Mouse (Mus musculus) C2C12 (cell line): Measurements from ENCODE around the gene Cdh24. TPM values are rescaled to one million over a fixed set of nuclear protein-coding genes. Genes with fewer than 3 reads are reported as not detected.

ENCODE experiments used
- H3K27me3 ChIP-seq: one replicate; pipeline ENCODE4 v1.6.1; 2011; ENCODE audit not compliant: control insufficient read depth, insufficient read depth, insufficient read length
- H3K36me3 ChIP-seq: one replicate; pipeline ENCODE4 v1.6.1; 2011; ENCODE audit not compliant: control insufficient read depth, insufficient read depth
- H3K4me3 ChIP-seq: one replicate; pipeline ENCODE4 v1.5.1; 2011; ENCODE audit warnings: mild to moderate bottlenecking, control low read depth; ENCODE audit not compliant: poor library complexity, insufficient read depth, severe bottlenecking
- H3K79me2 ChIP-seq: one replicate; pipeline ENCODE4 v1.6.1; 2011; ENCODE audit not compliant: control insufficient read depth, insufficient read depth
- H3K79me3 ChIP-seq: one replicate; pipeline ENCODE4 v1.6.1; 2011; ENCODE audit warnings: low read depth, control low read depth
- H3ac ChIP-seq: one replicate; pipeline ENCODE3; 2011; ENCODE audit warnings: low read depth; ENCODE audit not compliant: control insufficient read depth, insufficient read length
- CEBPB ChIP-seq: IDR thresholded peaks from one replicate; pipeline ENCODE4 v1.6.1; 2011; ENCODE audit warnings: low read depth, mild to moderate bottlenecking, control low read depth, moderate library complexity
- CTCF ChIP-seq: IDR thresholded peaks from one replicate; pipeline ENCODE4 v1.5.1; 2011; ENCODE audit not compliant: control insufficient read depth, insufficient read depth, insufficient read length
- FOSL1 ChIP-seq: IDR thresholded peaks from one replicate; pipeline ENCODE4 v1.8.0; 2011; ENCODE audit warnings: mild to moderate bottlenecking, low read length; ENCODE audit not compliant: poor library complexity, insufficient read depth, severe bottlenecking
- MAX ChIP-seq: IDR thresholded peaks from one replicate; pipeline ENCODE4 v1.6.1; 2011; ENCODE audit warnings: mild to moderate bottlenecking, control low read depth
- MYOD1 ChIP-seq: IDR thresholded peaks from one replicate; pipeline ENCODE4 v1.6.1; 2011; ENCODE audit warnings: low read depth; ENCODE audit not compliant: control insufficient read depth, insufficient read length
- MYOG ChIP-seq: IDR thresholded peaks from one replicate; pipeline ENCODE4 v1.6.1; 2011; ENCODE audit not compliant: control insufficient read depth, insufficient read length; ENCODE audit errors: extremely low read depth
- USF1 ChIP-seq: IDR thresholded peaks from one replicate; pipeline ENCODE4 v1.6.1; 2011; ENCODE audit warnings: low read depth, mild to moderate bottlenecking, control low read depth, moderate library complexity
- polyA plus RNA-seq: library from polyadenylated mRNA; unstranded; fragments of >200 nt; fragmentation: generic; extraction: Trizol; gene quantifications from one replicate; pipeline ENCODE4 v1.2.1, GENCODE M21; 2012; ENCODE audit warnings: missing spikeins

Cdh24 gene
- polyA plus RNA-seq, 1 experiment: 4.6 TPM

GRCm38 (mm10) chr14:54640121-54640520 is 1.0 kb downstream of the Cdh24 start:
- TF ChIP-seq FOSL1: no peak
- TF ChIP-seq MYOG: no peak
- no peak for TF ChIP-seq CEBPB
- TF ChIP-seq USF1: no peak
- TF ChIP-seq CTCF: no peak
- no peak for TF ChIP-seq MYOD1
- no peak for TF ChIP-seq MAX
- Histone ChIP-seq H3K36me3 (peaks cover 30% of the 10 kb centered on the region), H3K4me3 (no peak overlapping the region), H3K27me3 (no peaks in the 10 kb centered on the region), H3ac (no peak overlapping the region), H3K79me3 (no peaks in the 10 kb centered on the region), H3K79me2 (no peaks in the 10 kb centered on the region)

GRCm38 (mm10) chr14:54638210-54638609 is 3.0 kb downstream of the Cdh24 start:
- Histone ChIP-seq H3K4me3 (no peak overlapping the region), H3ac (no peak overlapping the region), H3K79me2 (no peaks in the 10 kb centered on the region), H3K27me3 (no peaks in the 10 kb centered on the region), H3K36me3 (peaks cover 11% of the 10 kb centered on the region), H3K79me3 (no peaks in the 10 kb centered on the region)
- TF ChIP-seq FOSL1: no peak
- no peak for TF ChIP-seq MYOD1
- TF ChIP-seq CTCF: no peak
- no peak for TF ChIP-seq MYOG
- no peak for TF ChIP-seq CEBPB
- TF ChIP-seq MAX: no peak
- no peak for TF ChIP-seq USF1

GRCm38 (mm10) chr14:54636954-54637353 is 4.2 kb downstream of the Cdh24 start:
- H3K36me3 ChIP-seq: no peaks in the 10 kb centered on the region
- H3K79me3 ChIP-seq: no peaks in the 10 kb centered on the region
- TF ChIP-seq FOSL1 (no peak), CTCF (peak; percentile 31), CEBPB (no peak), MYOG (no peak), USF1 (no peak)
- no peaks in the 10 kb centered on the region for H3K27me3 ChIP-seq
- no peak overlapping the region for H3ac ChIP-seq
- no peaks in the 10 kb centered on the region for H3K79me2 ChIP-seq
- no peak overlapping the region for H3K4me3 ChIP-seq

- Histone ChIP-seq H3K4me3 (no peak overlapping the region), H3K27me3 (no peaks in the 10 kb centered on the region), H3K79me2 (no peaks in the 10 kb centered on the region), H3ac (no peak overlapping the region), H3K36me3 (no peaks in the 10 kb centered on the region), H3K79me3 (no peaks in the 10 kb centered on the region)
- no peak for TF ChIP-seq USF1
- no peak for TF ChIP-seq CTCF
- TF ChIP-seq MYOD1: no peak
- no peak for TF ChIP-seq MYOG
- no peak for TF ChIP-seq FOSL1
These were observed 7.0 kb downstream of the Cdh24 start for GRCm38 (mm10) chr14:54634182-54634581.

- Histone ChIP-seq H3K27me3 (no peaks in the 10 kb centered on the region), H3K4me3 (no peak overlapping the region), H3K36me3 (no peaks in the 10 kb centered on the region), H3K79me3 (no peaks in the 10 kb centered on the region), H3K79me2 (no peaks in the 10 kb centered on the region), H3ac (no peak overlapping the region)
- no peak for TF ChIP-seq FOSL1
- TF ChIP-seq MAX: no peak
These were observed 8.9 kb downstream of the Cdh24 start for GRCm38 (mm10) chr14:54632252-54632651.

- no peaks in the 10 kb centered on the region for H3K79me3 ChIP-seq
- H3K36me3 ChIP-seq: no peaks in the 10 kb centered on the region
- H3K4me3 ChIP-seq: no peak overlapping the region
- H3K79me2 ChIP-seq: no peaks in the 10 kb centered on the region
- TF ChIP-seq USF1 (no peak), MAX (no peak), MYOG (no peak), CTCF (no peak), CEBPB (no peak), MYOD1 (no peak), FOSL1 (no peak)
- no peak overlapping the region for H3ac ChIP-seq
- no peaks in the 10 kb centered on the region for H3K27me3 ChIP-seq
These were observed 9.9 kb downstream of the Cdh24 start for GRCm38 (mm10) chr14:54631240-54631599.
